Mouse (Mus musculus) embryo, embryonic 9.5 days (tissue): ENCODE data around the gene Parp14.

Experiments
- DNase-seq: peaks from one replicate; pipeline ENCODE4 v3.0.0-alpha.2; 2017; ENCODE audit errors: extremely low spot score

The Parp14 gene

DNA sequence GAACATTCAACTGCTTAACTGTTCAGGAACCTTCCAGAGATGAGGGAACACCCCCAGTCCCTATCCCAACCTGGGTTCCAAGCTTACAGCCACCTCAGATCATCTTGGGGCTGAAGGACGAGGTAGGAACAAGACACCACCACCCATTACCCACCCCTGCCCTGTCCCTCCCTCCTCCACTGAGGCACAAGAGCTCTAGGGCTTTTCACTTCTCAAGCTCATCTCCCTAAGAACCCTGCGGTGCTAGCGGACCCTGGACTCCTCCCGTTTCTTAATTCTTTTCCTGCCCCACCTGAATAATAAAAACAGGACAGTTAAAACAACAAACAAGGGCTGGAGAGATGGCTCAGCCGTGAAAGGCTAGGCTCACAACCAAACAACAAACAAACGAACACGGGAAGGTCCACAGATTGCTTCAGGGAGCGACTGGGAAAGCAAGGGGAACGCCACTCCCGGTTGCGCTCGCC, 730 bp downstream of the Parp14 start:
- DNase-seq: peak; percentile 39

DNA sequence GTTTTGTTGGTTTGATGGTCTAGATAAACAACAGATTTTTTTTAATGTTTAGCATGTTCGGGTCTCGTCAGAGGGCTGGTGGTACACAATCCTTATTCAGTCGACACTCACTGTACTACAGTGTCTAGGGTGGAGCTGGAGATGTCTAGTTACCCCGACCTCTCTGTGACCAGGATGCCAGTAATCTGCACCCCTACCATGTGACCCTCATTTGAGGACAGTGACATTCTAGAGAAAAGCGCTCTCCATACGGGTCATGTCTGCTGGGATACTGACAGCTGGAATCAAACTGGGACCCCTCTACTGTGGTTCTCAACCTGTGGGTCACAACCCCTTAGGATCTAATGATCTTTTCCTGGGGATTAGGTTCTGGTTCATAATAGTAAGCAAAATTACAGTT, 1.7 kb downstream of the Parp14 start:
- DNase-seq: no peak

DNA sequence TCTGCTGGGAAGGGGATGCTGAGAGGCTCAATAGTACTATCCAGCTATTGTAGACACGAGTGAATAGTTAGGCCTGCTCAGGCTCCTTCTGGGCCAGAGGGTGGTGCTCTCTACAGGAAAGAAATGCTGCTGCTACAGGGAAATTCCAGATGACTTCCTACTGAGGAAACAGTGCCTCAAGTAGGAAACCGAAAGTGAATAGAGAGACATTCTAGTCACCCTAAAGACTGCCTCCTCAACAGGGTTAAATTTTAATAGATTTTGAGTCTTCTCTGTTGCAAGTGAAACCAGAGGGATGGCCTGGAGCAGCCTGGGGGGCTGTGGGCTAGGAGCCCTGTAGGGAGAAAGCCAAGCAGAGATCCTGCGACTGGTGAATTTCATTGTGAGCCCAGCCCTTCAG, 2.2 kb downstream of the Parp14 start:
- no peak for DNase-seq

DNA sequence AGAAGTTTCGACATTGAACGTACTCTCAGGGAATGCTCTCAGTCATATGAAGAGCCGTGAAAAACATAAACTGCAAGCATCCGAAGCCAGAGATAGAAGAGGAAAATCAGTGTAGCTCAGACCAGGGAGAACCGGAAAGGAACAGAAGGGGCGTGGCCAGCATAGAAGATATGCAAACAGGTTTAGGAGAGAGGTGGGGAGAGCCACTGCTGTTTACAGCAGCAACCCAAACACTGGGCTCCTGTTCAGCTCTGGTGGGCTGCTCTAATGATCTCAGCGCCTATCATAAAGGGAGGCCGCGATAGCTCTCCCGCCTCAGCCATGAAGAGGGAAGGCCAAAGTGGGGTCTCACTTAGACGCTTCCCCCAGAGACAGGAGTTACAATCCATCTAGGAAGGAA, 3.6 kb downstream of the Parp14 start:
- DNase-seq: no peak

DNA sequence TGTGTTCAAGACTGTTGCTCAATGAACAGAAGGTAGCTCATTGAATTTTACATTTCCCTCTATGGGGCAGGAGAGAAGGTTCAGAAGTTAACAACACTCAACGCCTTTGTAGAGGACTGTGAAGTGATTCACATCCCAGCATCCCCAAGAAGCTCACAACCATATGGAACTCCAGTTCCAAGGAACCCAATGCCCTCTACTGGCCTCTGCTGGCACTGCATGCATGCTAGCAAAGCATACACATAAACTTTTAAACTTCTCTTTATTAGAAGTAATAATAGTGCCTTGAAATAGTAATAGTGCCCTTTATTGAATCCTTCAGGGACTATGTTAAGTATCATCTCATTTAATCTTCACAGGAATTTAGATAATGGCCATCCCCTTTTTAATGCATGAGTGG, 9.3 kb downstream of the Parp14 start:
- DNase-seq: no peak

DNA sequence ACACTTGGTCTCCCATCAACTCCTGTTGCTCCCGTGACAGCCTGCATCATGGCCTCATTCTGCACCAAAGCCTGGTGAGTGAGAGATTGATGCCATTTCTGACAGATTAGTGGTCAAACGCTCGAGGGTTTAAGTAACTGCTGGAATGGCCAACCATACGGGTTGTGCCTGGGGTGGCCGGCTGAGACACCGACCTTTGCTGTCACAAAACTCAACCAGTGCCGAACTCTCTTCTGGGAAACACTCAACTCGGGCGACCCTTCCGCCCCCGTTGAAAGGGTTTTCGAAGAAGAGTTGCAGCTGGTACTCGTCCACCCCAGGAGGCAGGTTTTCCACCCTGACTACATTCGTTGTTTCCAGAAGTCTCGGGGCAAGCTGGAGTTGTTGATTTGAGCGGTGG, 11.1 kb downstream of the Parp14 start:
- no peak for DNase-seq

DNA sequence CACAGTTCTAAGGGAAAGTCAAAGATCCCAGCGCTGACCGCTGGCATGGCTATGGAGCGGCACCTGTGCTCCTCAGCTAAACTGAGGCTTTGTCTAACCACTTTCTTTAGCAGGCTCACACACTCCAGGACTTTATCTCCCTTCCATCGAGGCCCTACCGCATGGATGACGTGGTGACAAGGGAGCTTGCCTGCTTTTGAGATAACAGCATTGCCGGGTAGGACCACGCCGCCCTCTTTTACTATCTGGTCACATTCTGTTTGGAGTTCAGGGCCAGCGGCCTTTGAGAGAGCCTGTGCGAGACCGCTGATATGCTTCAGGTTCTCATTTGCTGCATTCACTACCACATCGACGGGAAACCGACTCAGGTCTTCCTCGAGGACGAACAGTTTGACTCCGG, 14.6 kb downstream of the Parp14 start:
- no peak for DNase-seq

DNA sequence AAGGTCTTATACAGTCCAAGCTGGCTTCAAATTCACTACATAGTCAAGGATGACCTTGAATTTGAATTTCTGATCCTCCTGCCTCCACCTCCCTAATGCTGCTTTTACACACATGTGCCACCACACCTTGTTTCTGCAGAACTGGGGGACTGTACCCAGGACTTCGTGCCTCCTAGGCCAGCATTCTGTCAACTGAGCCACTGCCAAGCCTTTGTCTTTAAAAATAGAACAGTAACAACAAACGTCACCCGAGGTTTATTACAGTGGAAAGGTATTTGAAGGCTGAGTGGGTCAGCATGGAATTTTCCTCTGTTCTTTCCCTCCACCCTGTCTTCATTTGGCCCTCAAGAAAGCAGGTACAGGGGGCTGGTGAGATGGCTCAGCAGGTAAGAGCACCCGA, 15.5 kb downstream of the Parp14 start:
- no peak for DNase-seq

DNA sequence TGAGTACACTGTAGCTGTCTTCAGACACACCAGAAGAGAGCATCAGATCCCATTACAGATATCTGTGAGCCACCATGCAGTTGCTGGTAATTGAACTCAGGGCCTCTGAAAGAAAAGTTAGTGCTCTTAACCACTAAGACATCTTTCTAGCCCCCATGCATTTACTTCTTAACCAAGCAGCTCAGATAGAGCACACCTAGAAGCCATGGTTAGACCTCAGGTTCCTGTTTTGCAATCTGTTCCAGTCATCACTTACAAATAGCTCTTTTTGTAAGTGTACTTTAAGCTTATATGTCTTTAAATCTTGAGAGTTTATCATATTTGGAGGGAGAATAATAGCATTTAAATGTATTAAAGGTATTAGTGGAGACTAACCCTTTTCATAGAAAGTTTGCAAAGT, 24.2 kb downstream of the Parp14 start:
- no peak for DNase-seq

DNA sequence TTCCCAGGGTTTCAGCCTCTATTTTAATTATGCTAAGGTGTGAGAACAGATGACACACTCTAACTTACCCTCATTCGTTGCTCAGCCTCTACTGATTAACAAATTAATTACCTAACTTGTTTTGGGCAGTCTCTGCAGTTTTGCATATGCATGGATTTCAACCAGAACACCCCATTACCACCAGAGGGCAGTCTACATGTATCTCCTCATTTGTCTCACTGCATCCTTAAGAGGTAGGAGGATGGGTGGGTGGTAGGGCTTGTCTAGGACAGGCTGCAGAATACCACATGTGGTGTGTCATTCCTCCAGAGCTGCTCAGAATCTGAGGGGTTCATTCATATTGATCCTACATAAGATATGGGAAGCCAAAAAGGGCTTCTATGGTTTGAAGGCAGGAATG, 31.7 kb downstream of the Parp14 start:
- DNase-seq: peak; percentile 25

DNA sequence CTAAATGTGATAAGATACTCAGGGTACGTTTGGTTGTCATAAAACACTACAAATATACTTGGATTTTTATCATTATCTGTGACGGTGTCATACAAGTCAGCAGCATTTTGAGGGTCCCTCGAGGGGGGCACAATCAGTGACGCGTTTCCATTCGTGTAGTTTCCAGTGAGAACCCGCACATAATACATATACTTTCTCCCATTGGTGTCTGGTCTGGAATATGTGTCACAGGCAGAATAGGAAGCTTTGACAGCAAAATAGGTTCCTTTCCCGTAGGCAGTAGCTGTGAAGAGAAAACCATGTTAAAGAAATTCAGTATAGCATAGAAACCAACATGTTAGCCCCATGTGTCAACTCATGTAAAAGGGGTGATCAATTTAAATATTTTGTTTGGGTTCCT, 36.7 kb downstream of the Parp14 start:
- DNase-seq: no peak

DNA sequence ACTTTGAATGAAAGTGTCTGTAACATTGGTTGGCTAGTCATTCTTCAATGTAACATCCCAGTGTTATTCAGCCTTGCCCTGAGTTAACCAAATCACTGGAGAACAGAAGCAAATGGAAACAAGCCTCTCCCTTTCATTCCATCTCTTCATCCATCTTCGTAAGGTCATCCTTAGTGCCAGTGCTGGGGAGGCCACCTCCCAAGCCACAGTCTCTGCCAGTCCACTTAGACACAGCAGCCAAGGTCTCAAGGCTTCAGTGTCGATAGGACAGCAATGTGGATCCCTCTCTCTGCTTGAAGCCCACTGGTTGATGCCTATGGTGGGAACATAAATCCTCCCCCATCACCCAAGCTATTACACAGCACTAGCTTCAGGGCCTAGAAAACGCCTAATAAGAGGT, 38.4 kb downstream of the Parp14 start:
- no peak for DNase-seq

DNA sequence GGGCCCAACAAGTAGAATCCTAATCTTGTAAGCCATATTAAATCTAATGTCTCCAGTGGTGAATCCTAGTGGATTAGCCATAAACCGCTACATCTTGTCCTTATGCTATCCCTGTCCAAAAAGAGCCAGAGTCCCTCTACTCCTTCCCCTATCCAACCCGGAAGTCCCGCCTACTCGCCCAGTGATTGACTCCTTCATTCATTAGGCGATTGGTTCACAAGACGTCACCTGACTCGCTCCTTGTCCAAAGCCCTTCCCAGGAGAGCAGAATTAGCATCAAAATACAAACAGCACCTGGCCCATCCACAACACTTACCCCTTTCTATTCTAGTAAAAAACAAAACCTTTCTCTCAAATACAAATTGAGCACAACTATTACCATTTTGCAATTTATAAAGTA, 41.3 kb downstream of the Parp14 start:
- DNase-seq: no peak

DNA sequence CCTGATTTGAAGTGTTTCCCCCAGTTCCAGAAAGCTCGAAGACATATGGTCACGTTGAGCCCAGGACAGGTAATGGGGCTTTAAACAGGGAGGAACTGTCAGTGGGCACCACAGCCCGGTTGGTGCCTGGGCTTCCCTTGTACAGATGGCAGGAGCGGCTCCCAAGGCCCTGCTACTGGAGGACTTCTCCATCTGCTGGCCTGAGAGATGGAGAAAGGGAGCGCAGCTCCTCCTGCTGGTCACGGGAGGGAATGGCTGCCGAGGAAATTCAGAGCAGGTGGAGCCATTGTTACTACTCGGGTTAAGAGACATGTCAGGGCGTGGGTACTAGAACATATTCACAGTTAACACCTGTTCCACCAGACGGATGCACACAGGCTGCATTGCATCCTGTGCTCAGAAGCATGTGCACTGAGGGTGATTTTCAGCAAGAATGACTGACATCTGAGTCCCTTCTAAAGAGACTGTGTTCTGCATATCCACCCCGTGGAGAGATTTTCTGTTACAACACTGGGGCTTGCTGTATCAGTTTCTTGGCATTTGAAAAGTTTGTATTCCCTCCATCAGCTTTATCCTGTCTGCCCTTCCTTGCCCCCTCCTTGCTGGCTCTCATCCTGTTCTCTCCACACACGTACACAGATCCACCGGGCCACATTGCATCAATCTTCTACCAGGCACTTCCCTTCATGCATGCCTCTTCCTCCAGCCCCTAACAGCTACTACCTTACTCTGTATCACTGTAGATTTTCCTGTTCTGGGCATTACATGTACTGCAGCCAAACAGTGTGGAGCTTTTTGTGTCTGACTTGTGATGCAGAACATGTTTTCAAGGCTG, 53.9 kb downstream of the Parp14 start:
- DNase-seq: peak; percentile 82

DNA sequence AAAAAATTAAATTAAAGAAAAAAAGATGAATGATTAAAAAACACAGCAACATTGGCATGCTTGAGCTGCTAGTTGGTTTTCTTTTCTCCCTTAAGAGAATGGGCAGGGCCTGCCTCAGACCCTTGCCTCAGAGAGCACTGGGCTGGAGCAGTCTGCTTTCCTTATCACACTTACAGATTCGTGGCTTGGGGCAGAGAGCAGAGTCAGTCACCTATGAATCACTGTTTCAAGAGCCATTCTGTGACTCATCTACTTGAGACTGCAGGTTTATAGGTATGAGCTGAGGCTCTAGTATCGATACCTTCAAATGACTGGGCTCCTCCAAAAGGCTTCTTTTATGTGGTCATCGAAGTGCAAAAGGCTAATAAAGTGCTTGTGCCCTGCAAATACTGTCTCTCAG, 58.2 kb downstream of the Parp14 start:
- DNase-seq: no peak

DNA sequence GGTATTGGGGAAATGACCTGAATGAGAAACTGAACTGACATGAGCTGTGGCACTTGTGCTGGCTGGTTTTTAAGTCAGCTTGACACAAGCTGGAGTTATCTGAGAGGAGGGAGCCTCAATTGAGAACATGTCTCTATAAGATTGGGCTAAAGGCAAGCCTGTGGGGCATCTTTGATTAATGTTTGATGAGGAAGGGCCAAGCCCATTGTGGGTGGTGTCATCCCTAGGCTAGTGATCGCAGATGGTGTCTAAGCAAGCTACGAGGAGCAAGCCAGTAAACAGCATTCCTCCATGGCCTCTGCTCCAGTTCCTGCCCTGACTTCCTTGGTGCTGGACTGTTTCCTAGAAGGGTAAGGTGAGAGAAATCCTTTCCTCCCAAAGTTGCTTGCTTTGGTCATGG, 62.5 kb downstream of the Parp14 start:
- no peak for DNase-seq

DNA sequence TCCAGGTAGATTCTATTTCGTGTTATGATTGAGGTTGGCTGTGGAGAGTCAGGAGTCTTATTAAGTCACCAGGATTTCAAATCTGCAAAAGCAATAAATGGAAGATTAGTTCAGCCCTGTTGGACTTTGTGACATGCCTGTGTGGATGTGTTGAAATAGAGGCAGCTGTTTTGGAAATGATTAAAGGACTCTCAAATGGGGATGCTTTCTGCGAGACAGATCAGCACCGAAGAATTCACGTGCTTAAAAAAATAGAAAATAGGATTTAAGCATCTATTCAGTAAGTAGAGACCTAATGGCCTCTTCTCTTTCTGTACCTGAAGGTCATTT, 63.7 kb downstream of the Parp14 start:
- no peak for DNase-seq

DNA sequence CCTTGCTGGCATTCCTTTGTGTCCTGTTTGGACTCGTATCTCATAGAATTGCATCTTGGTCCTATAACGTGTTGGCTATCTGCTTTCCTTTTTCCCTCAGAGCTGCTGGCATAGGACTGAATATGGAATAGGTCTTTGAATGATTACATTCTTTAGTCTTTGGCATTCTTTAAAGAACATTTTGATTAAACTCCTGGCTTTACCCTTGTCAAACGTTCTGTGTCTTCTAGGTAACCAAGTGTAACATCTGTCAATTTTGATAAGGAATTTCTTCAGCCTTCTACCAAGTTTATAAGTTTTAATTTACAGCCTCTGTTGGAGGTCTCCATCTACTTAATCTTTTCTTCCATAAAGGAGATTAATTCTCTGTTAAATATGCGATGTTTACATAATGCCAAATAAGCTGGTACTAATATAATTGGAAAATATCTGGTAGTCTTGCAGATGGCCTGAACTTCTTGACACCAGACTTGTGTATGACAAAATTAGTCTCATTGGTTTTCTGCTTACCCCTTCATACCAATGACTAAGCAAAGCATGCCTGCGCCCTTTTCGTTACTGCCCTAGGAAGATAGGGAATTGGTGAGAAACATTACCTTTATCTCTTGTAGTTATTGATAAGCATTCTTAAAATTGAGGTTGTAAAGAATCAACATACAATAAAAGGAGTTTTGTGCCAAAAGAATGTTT, 64.2 kb downstream of the Parp14 start:
- DNase-seq: no peak

DNA sequence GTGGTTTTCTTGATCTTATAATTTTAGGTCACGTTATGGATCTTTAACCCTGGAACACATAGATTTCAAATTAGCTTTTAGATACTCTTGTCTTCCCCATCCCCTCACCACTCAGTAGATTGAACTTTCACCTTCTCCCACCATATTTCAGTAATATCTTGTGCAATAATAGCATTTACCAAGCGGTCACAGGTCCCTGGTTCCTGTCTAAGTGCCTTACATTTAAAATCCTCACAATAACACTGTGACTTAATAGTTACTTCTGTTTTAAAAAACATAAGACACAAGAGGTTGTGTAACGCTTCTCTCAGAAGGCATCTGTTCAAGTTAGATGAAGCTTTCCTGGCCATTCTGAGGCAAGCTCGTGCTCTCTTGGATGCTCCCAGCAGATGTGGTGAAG, 67.6 kb downstream of the Parp14 start:
- no peak for DNase-seq

DNA sequence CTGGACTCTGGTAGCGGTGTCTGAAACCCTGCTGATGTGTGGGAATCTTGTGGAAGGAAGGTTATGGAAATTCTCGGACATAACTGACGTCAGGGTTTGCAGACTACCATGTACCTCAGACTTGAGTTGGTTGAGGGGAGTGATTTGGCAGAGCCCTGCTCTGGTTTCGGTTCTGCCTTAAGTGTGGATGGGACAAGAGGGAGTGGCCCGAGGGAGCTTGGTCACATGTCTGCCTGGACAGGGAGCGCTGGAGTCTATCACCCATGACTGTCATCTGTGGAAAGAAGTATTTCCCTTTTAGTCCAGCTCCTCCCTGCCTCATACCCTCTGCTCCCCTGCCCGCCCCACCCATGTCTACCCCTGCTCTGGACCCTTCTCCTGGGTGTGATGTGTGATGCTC, 69.2 kb downstream of the Parp14 start:
- no peak for DNase-seq

DNA sequence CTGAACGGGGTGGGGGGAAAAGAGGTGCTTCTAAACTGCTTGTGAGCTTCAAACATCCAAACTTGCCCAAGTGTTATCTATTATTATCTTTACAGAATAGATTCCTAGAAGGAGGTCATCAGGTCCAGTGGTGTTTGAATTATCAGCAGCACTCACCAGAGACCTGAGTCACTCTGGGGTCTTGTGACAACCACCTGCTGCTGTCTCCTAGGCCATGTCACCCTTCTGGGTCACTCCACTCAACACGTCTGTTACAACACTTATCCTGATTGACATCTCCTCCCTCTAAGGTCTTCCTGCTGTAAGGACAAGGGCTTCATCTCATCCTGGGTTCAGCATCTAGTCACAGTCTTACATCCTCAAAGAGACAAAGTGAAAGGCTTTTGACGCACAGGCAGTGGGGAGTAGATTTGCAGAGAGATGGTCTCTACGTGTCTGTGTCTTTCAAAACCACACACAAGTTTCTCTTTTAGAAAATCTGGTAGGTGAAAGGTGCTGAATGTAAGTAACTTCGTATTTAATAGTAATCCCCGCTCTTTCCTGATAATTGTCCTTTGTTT, 79.3 kb downstream of the Parp14 start:
- no peak for DNase-seq

DNA sequence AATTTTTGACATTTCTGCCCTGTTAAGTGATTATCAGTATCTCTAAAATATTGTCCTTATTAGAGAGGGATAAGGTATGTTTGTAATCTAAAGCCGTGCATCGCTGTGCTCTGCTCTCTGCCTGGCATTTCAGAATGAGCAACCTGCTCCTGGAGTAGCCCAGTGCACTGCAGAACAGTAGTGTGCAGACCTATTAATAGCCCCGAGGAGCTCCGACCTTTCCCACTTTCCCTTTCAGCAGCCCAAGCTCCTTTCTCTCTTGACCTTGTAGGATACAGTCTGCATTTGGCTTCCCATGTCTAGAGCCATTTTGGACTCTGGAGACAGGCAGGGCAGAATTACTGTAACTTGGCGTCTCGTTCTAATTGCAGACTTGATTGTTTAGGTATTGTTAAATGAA, 83.0 kb downstream of the Parp14 start:
- DNase-seq: no peak

DNA sequence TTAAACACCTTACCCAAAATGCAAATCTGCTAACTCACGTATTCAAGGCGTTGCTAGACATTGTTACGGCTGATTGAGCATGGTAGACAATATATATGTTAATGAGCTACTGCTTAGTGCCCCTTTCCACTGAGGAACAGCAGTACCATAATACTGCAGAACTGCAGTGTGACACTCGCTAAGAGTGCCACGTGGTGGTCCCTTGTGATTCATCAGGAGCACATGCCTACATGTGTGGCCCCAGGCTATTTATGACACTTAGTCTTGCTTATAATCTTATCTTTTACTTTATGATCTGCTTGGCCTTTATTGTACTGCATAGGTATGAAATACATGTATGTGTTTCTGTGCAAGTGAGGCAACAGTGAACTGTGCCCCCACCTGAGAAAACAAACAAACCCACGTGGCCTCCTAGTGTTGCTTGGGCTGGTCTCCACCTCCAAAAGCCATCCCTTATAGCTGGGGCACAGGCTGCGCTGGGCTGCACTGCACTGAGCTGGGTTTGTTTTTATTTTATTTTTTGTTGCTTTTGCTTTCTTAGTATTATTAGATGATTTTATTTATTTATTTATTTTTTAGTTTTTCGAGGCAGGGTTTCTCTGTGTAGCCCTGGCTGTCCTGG, 83.7 kb downstream of the Parp14 start:
- DNase-seq: no peak
